Mouse (Mus musculus) ovary, postnatal 14 days (tissue): ENCODE measurements around the gene Tmem235.

ENCODE experiments used
- DNase-seq: peaks from one replicate; pipeline ENCODE4 v3.0.0; 2022; ENCODE audit warnings: low spot score

Gene Tmem235

GRCm38 (mm10) chr11:117865988-117866387 lies 5.4 kb downstream of the Tmem235 start:
- DNase-seq = no peak

GRCm38 (mm10) chr11:117870688-117871365 lies 10.3 kb downstream of the Tmem235 start:
- peak; percentile 69 for DNase-seq

GRCm38 (mm10) chr11:117871376-117871775 lies 10.8 kb downstream of the Tmem235 start:
- DNase-seq = no peak

GRCm38 (mm10) chr11:117871911-117872584 lies 11.5 kb downstream of the Tmem235 start:
- DNase-seq = no peak

- no peak for DNase-seq
Observed at GRCm38 (mm10) chr11:117872861-117873608, 12.5 kb downstream of the Tmem235 start, which contains the start of gene Tha1. TSS of gene Tha1 (minus strand) at chr11:117873481.

- no peak for DNase-seq
Observed at GRCm38 (mm10) chr11:117874419-117874818, 13.9 kb downstream of the Tmem235 start.

GRCm38 (mm10) chr11:117875681-117876080 lies 15.1 kb downstream of the Tmem235 start:
- no peak for DNase-seq

GRCm38 (mm10) chr11:117877917-117878745 lies 17.6 kb downstream of the Tmem235 start:
- no peak for DNase-seq

- no peak for DNase-seq
Observed at GRCm38 (mm10) chr11:117878892-117879291, 18.3 kb downstream of the Tmem235 start.

- DNase-seq = no peak
Observed at GRCm38 (mm10) chr11:117879676-117880075, 19.1 kb downstream of the Tmem235 start.

- no peak for DNase-seq
Observed at GRCm38 (mm10) chr11:117880336-117880976, 19.9 kb downstream of the Tmem235 start.

- no peak for DNase-seq
Observed at GRCm38 (mm10) chr11:117880977-117881358, 20.4 kb downstream of the Tmem235 start.

- DNase-seq = no peak
Observed at GRCm38 (mm10) chr11:117881787-117882186, 21.2 kb downstream of the Tmem235 start.

GRCm38 (mm10) chr11:117882208-117882607 lies 21.7 kb downstream of the Tmem235 start:
- DNase-seq = no peak

GRCm38 (mm10) chr11:117886000-117886399 lies 25.4 kb downstream of the Tmem235 start:
- no peak for DNase-seq

GRCm38 (mm10) chr11:117888168-117888852 lies 27.8 kb downstream of the Tmem235 start:
- DNase-seq = no peak

GRCm38 (mm10) chr11:117888853-117889822 lies 28.6 kb downstream of the Tmem235 start:
- DNase-seq = no peak

GRCm38 (mm10) chr11:117889887-117890340 lies 29.4 kb downstream of the Tmem235 start:
- no peak for DNase-seq

GRCm38 (mm10) chr11:117890519-117891282 lies 30.1 kb downstream of the Tmem235 start:
- DNase-seq = no peak
